Mouse (Mus musculus) liver, postnatal 0 days (tissue): ENCODE data around the gene Kctd19.

Experiments used
- CTCF ChIP-seq: sonication (generic); IDR thresholded peaks from 2 replicates; pipeline ENCODE4 v1.5.1; 2016; ENCODE audit warnings: antibody characterized with exemption, low read depth
- EP300 ChIP-seq: IDR thresholded peaks from 2 replicates; pipeline ENCODE4 v1.6.1; 2016; ENCODE audit warnings: antibody characterized with exemption, low read depth, mild to moderate bottlenecking

GRCm38 (mm10) chr8:105436218-105436617 lies 22.9 kb upstream of the Kctd19 start:
- TF ChIP-seq CTCF (no peak), EP300 (no peak)
